Mouse (Mus musculus): ENCODE data around the gene Limk2.

GRCm38 (mm10) chr11:3370162-3370561 is 38.8 kb downstream of the Limk2 start:
- no peak for TF ChIP-seq EP300 (optimal IDR thresholded peaks at IDR 0.05)
- TF ChIP-seq CTCF (IDR thresholded peaks at IDR 0.05; ENCODE audit: low read depth) = no peak

All from stomach, postnatal 0 days (tissue).